In the genomic region with DNA sequence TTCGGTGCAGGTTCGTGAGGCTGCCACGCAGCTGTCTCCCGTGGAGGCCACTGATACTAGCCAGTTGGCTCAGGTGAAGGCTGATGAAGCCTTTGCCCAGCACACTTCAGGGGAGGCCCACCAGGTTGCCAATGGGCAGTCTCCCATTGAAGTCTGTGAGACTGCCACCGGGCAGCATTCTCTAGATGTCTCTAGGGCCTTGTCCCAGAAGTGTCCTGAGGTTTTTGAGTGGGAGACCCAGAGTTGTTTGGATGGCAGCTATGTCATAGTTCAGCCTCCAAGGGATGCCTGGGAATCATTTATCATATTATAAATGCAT, we compare ENCODE assay signal across 10 mouse cellular contexts. TPM values are rescaled to one million over a fixed set of nuclear protein-coding genes. Genes with fewer than 3 reads are reported as not detected.
DNase-seq lines count a peak whose midpoint lies in the region; ATAC-seq and TF ChIP-seq lines count a peak whose summit lies in the region.
"Had no signal": no experiment of that assay in that cellular context is flagged by ENCODE, and none has a peak within 500 bp of the region (broad histone marks: within the 10 kb centered on the region; RNA-seq: fewer than 3 reads in every experiment).

No protein-coding gene starts in this region.

- peak overlapping the region; percentile 63 for H3K4me2 ChIP-seq in liver, embryonic 14.5 days (ENCODE audit: low read depth)

- intact Hi-C loops in heart, adult 2 months (cut with DNase I) = no loop called here

- peaks cover 3% of the 10 kb centered on the region; the same call in 1 of the 2 replicates for H3K27me3 ChIP-seq in heart, adult 2 months (ENCODE audit: control insufficient read depth, insufficient read depth, low read length)
- H3K27me3 ChIP-seq in testis, adult 2 months (ENCODE audit: control insufficient read depth, insufficient read depth, low read length) = no peaks in the 10 kb centered on the region
- peaks cover 16% of the 10 kb centered on the region for H3K27me3 ChIP-seq in liver, embryonic 14.5 days (ENCODE audit: control insufficient read depth, insufficient read depth, low read length)

- peak overlapping the region; percentile 46 for H3K4me3 ChIP-seq in heart, adult 2 months
- H3K4me3 ChIP-seq in testis, adult 2 months (ENCODE audit: control insufficient read depth, low read depth, low read length) = peak overlapping the region; percentile 81
- peak overlapping the region in 1 of 2 experiments; percentile 36; a peak in 2 of 4 replicates for H3K4me3 ChIP-seq in liver, embryonic 14.5 days (ENCODE audit: insufficient read depth in 1 of 2, low read depth in 2 of 2, low read length in 2 of 2)

- no peak for TF ChIP-seq EP300 in heart, adult 2 months (IDR thresholded peaks at IDR 0.05; ENCODE audit: insufficient read depth, low read depth, low read length)
- TF ChIP-seq EP300 in liver, embryonic 14.5 days (IDR thresholded peaks at IDR 0.05; ENCODE audit: low read depth) = no peak

- no peak for DNase-seq in heart, adult 2 months
- no peak for DNase-seq in heart, adult 9 months (ENCODE audit: low spot score in 2 of 2)
- DNase-seq in testis, postnatal 10 days (ENCODE audit: low spot score) = no peak
- no peak for DNase-seq in liver, embryonic 14.5 days (ENCODE audit: low read depth in 3 of 3, low spot score in 3 of 3)
- no peak for DNase-seq in right cerebral cortex, postnatal 10 days (ENCODE audit: low spot score in 2 of 2)
- no peak for DNase-seq in adrenal gland, postnatal 10 days
- DNase-seq in ovary, postnatal 10 days (ENCODE audit: low spot score) = no peak

- 30% methylated on average over 5 of the region's 5 CpGs for WGBS in heart, adult 2 months
- 38% methylated on average over 5 of the region's 5 CpGs for WGBS in liver, embryonic 14.5 days (ENCODE audit: insufficient replicate concordance)

- H3K4me1 ChIP-seq in heart, adult 2 months (ENCODE audit: control insufficient read depth, insufficient read depth, low read length) = no peaks in the 10 kb centered on the region
- peaks cover 19% of the 10 kb centered on the region for H3K4me1 ChIP-seq in testis, adult 2 months (ENCODE audit: control insufficient read depth, insufficient read depth, low read length)
- H3K4me1 ChIP-seq in liver, embryonic 14.5 days (replicated peaks; ENCODE audit: control insufficient read depth in 2 of 2, insufficient read depth in 2 of 2, low read length in 1 of 2) = no peaks in the 10 kb centered on the region

- TF ChIP-seq POLR2A in heart, adult 2 months (IDR thresholded peaks at IDR 0.05; ENCODE audit: insufficient read depth, low read depth, low read length) = no peak
- no peak for TF ChIP-seq POLR2A in testis, adult 2 months (IDR thresholded peaks at IDR 0.05; ENCODE audit: control insufficient read depth, low read depth, low read length)

- TF ChIP-seq CTCF in heart, adult 2 months (IDR thresholded peaks at IDR 0.05) = no peak
- no peak for TF ChIP-seq CTCF in testis, adult 2 months (IDR thresholded peaks at IDR 0.05; ENCODE audit: control insufficient read depth, insufficient read depth, insufficient replicate concordance, low read depth, low read length)
- TF ChIP-seq CTCF in liver, embryonic 14.5 days (IDR thresholded peaks at IDR 0.05; ENCODE audit: low read depth) = no peak

- no peaks in the 10 kb centered on the region for H3K9me3 ChIP-seq in liver, embryonic 14.5 days (ENCODE audit: control insufficient read depth, low read length)

- no peak overlapping the region for H3K27ac ChIP-seq in heart, adult 2 months
- H3K27ac ChIP-seq in testis, adult 2 months (ENCODE audit: control insufficient read depth, insufficient read depth, low read depth, low read length) = no peak overlapping the region
- no peak overlapping the region for H3K27ac ChIP-seq in liver, embryonic 14.5 days

- no peak for ATAC-seq in liver, embryonic 14.5 days (ENCODE audit: insufficient read depth)

- H3K9ac ChIP-seq in heart, adult 2 months (ENCODE audit: low read depth, low read length) = peak overlapping the region; percentile 77
- no peak overlapping the region for H3K9ac ChIP-seq in liver, embryonic 14.5 days (replicated peaks)

- no peaks in the 10 kb centered on the region for H3K79me2 ChIP-seq in heart, adult 2 months (replicated peaks; ENCODE audit: control insufficient read depth, insufficient read depth, low read length)

- H3K36me3 ChIP-seq in heart, adult 2 months (ENCODE audit: control insufficient read depth, insufficient read depth, low read length) = no peaks in the 10 kb centered on the region
- no peaks in the 10 kb centered on the region for H3K36me3 ChIP-seq in testis, adult 2 months (ENCODE audit: control insufficient read depth, insufficient read depth, low read length)
- H3K36me3 ChIP-seq in liver, embryonic 14.5 days (replicated peaks; ENCODE audit: control insufficient read depth, insufficient read depth, low read depth) = no peaks in the 10 kb centered on the region

RNA-seq across cellular contexts. Expression of gene Gm20509, which starts 1.6 kb away (rescaled TPM):
- total RNA-seq in heart, adult 2 months (2021) = not detected
- not detected in 2 replicates for polyA plus RNA-seq in heart, adult 2 months (2012; rRNA removed)
- 0.12 TPM in 1 of 2 replicates, not detected in the other for polyA plus RNA-seq in testis, adult 2 months (2012; rRNA removed)
- not detected in 2 replicates for polyA plus RNA-seq in liver, embryonic 14.5 days (2012; rRNA removed)
- not detected in 2 replicates for polyA plus RNA-seq in liver, embryonic 14.5 days (2014; fragmentation: Nextera tagmentation; extraction: Ambion mirVana)
- not detected for total RNA-seq in adrenal gland, postnatal 10 days (2021)
- total RNA-seq: left cerebral cortex, postnatal 4 days had no signal
- polyA plus RNA-seq: C2C12 had no signal

RNA-seq across cellular contexts. Expression of gene Khdc3, which starts 2.2 kb away (rescaled TPM):
- not detected for total RNA-seq in heart, adult 2 months (2021)
- polyA plus RNA-seq in heart, adult 2 months (2012; rRNA removed) = not detected in 2 replicates
- 0.16 and 0.23 TPM in 2 replicates for polyA plus RNA-seq in testis, adult 2 months (2012; rRNA removed)
- 0.05 and 0.08 TPM in 2 replicates for polyA plus RNA-seq in liver, embryonic 14.5 days (2012; rRNA removed)
- polyA plus RNA-seq in liver, embryonic 14.5 days (2014; fragmentation: Nextera tagmentation; extraction: Ambion mirVana) = not detected in 2 replicates
- total RNA-seq in adrenal gland, postnatal 10 days (2021) = under 1 TPM; 0.72 to 0.94 TPM
- polyA plus RNA-seq: C2C12 had no signal

RNA-seq across cellular contexts. Expression of gene Rsl24d1, which starts 9.4 kb away (rescaled TPM):
- total RNA-seq in heart, adult 2 months (2021) = 10 to 100 TPM; 50.1 to 51.7 TPM
- 25.3 and 48.6 TPM in 2 replicates for polyA plus RNA-seq in heart, adult 2 months (2012; rRNA removed)
- polyA plus RNA-seq in testis, adult 2 months (2012; rRNA removed) = 12.5 and 14.9 TPM in 2 replicates
- 22.3 and 29.7 TPM in 2 replicates for polyA plus RNA-seq in liver, embryonic 14.5 days (2012; rRNA removed)
- polyA plus RNA-seq in liver, embryonic 14.5 days (2014; fragmentation: Nextera tagmentation; extraction: Ambion mirVana) = 49.5 and 54.9 TPM in 2 replicates
- total RNA-seq in adrenal gland, postnatal 10 days (2021) = 10 to 100 TPM; 61.2 to 63.7 TPM

RNA-seq across cellular contexts. Expression of gene Rab27a, which starts 59.2 kb away (rescaled TPM):
- 1 to 10 TPM; 4.5 to 5.6 TPM for total RNA-seq in heart, adult 2 months (2021)
- polyA plus RNA-seq in heart, adult 2 months (2012; rRNA removed) = 2.3 TPM in 2 replicates
- 13.1 and 14.8 TPM in 2 replicates for polyA plus RNA-seq in testis, adult 2 months (2012; rRNA removed)
- 1.8 and 2.8 TPM in 2 replicates for polyA plus RNA-seq in liver, embryonic 14.5 days (2012; rRNA removed)
- polyA plus RNA-seq in liver, embryonic 14.5 days (2014; fragmentation: Nextera tagmentation; extraction: Ambion mirVana) = 1.6 and 1.7 TPM in 2 replicates
- total RNA-seq in adrenal gland, postnatal 10 days (2021) = 10 to 100 TPM; 21.9 to 27.0 TPM
